Mouse (Mus musculus) spleen, adult 2 months (tissue): Measurements from ENCODE around the gene Coq8a.

Experiments used
- CTCF ChIP-seq: fragments of 200-500 bp; IDR thresholded peaks from 2 replicates; pipeline ENCODE4 v1.5.1; 2011; ENCODE audit warnings: mild to moderate bottlenecking, inconsistent platforms; ENCODE audit not compliant: insufficient read depth, insufficient read length, insufficient replicate concordance; ENCODE audit errors: extremely low read depth
- POLR2A ChIP-seq: fragments of 200-500 bp; IDR thresholded peaks from 2 replicates; pipeline ENCODE4 v1.6.1; 2011; ENCODE audit warnings: low read depth, low read length, inconsistent platforms

GRCm38 (mm10) chr1:180216541-180217276, 17.3 kb upstream of the Coq8a start:
- TF ChIP-seq CTCF: no peak
- no peak for TF ChIP-seq POLR2A
